Mouse (Mus musculus) ovary, postnatal 36 days (tissue): ENCODE measurements at regions not wholly inside any gene's neighbourhood (a gene's known extent, or its start where the extent isn't known, plus 50 kb on each side); places are given as distances from the start of the nearest gene placed in this dataset.

Experiments used
- DNase-seq: peaks from one replicate; pipeline ENCODE4 v3.0.0; 2022; ENCODE audit warnings: low spot score, mixed read lengths

GRCm38 (mm10) chr17:10079853-10080650 lies 239.6 kb downstream of the Qk start:
- DNase-seq, result no peak

GRCm38 (mm10) chr17:10078536-10079319 lies 240.9 kb downstream of the Qk start:
- DNase-seq, result no peak

GRCm38 (mm10) chr17:10073301-10073700 lies 246.4 kb downstream of the Qk start:
- no peak for DNase-seq

GRCm38 (mm10) chr17:10069251-10069650 lies 250.4 kb downstream of the Qk start:
- DNase-seq, result no peak

GRCm38 (mm10) chr17:10065131-10065530 lies 254.5 kb downstream of the Qk start:
- DNase-seq, result no peak

- no peak for DNase-seq
Measured at GRCm38 (mm10) chr17:10062546-10063100, 257.0 kb downstream of the Qk start.

GRCm38 (mm10) chr17:10057736-10058135 lies 261.9 kb downstream of the Qk start:
- no peak for DNase-seq

- no peak for DNase-seq
Measured at GRCm38 (mm10) chr17:10056096-10056495, 263.6 kb downstream of the Qk start.

GRCm38 (mm10) chr17:10054375-10054774 lies 265.3 kb downstream of the Qk start:
- no peak for DNase-seq

GRCm38 (mm10) chr17:10044336-10044735 lies 275.3 kb downstream of the Qk start:
- no peak for DNase-seq

- DNase-seq, result no peak
Measured at GRCm38 (mm10) chr17:10042042-10042652, 277.5 kb downstream of the Qk start.

GRCm38 (mm10) chr17:10040951-10041359 lies 278.7 kb downstream of the Qk start:
- DNase-seq, result no peak

GRCm38 (mm10) chr17:10040375-10040774 lies 279.3 kb downstream of the Qk start:
- no peak for DNase-seq

- no peak for DNase-seq
Measured at GRCm38 (mm10) chr17:10037799-10038445, 281.7 kb downstream of the Qk start.

- DNase-seq, result no peak
Measured at GRCm38 (mm10) chr17:10033510-10033909, 286.1 kb downstream of the Qk start.

GRCm38 (mm10) chr17:10031033-10031432 lies 288.6 kb downstream of the Qk start:
- no peak for DNase-seq

- no peak for DNase-seq
Measured at GRCm38 (mm10) chr17:10026770-10027169, 292.9 kb downstream of the Qk start.

- no peak for DNase-seq
Measured at GRCm38 (mm10) chr17:10025212-10025611, 294.4 kb downstream of the Qk start.

- DNase-seq, result no peak
Measured at GRCm38 (mm10) chr17:10024323-10024722, 295.3 kb downstream of the Qk start.

- DNase-seq, result no peak
Measured at GRCm38 (mm10) chr17:10012161-10012560, 307.5 kb downstream of the Qk start.

- no peak for DNase-seq
Measured at GRCm38 (mm10) chr17:10011728-10012127, 307.9 kb downstream of the Qk start.

- DNase-seq, result peak; percentile 28
Measured at GRCm38 (mm10) chr17:10001071-10001591, 318.5 kb downstream of the Qk start.
